Mouse (Mus musculus): ENCODE measurements around the gene Chaf1a.
A peak's percentile ranks its signal among the peaks of the same experiment; 100 is the strongest.
"Not testable (repeated sequence)": the region's sequence is repeated elsewhere in the genome, so short reads cannot be mapped to it uniquely, and the experiment has no call there.

Gene Chaf1a

DNA sequence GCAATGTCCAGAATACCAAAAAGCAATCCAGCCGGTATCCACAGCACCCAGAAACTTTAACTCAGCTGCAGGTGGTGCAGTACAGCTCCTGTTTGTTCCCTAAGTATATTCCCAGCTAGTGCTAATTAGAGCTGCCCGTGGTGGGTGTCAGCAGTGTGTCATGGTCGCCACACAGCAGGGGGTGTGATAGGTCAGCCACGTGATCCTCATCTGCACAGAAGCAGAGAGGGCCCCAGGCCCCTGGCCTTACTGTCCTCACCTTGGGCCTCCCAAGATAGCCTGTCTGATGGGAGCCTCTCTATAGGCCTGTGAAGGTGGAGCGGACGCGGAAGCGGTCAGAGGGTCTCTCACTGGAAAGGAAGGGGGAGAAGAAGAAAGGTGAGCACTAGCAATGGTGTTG, 57.9 kb downstream of the Chaf1a start:
- no peak for DNase-seq

DNA sequence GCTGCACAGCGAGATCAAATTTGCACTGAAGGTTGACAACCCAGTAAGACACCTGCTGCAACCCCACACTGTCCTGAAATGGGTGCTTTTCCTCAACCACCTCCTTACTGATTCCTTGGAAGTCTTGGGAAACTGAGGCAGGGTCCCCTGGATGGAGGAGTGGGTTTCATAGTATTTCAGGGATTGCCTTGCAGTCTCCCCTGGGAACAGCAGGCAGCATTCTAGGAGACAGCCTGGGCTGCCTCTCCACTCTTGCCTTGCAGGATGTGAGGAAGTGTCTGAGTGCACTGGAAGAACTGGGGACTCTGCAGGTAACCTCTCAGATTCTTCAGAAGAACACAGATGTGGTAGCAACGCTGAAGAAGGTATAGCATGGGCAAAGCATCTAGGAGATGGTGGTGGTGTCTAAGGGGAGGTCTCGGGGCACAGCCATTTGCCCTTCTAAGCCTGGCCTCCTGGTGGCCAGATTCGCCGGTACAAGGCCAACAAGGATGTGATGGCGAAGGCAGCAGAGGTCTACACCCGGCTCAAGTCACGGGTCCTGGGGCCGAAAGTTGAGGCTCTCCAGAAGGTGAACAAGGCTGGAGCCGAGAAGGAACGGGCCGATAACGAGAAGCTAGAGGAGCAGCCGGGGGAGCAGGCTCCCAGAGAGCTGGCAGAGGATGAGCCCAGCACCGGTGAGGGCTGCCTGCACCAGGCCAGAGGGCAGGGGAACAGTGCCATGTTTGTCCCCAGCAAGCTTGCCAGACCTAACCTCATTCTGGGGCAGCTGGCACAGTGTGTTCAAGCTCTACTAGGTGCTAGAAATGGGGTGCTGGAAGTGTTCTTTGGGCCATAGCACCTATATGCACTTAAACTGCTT, 58.7 kb downstream of the Chaf1a start:
- no peak for DNase-seq

DNA sequence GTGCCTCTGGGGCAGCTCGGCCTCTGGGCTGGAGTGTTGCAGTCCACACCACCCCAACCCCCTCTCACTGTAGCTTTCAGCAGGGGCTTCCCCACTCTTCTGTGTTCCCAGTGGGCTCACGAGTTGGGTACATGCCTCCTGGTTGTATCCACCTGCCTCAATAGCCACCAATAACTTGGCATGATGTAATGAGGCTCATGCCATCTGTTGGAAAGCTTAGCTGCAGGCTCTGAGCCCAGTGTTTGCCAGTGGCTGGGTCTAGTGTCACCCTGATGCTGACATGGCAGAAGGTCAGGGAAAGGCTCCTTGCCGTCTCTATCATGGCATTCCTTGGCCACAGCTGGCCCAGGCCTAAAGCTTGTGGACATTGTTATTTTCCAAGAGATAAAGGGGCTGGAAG, 60.6 kb downstream of the Chaf1a start:
- DNase-seq: no peak

DNA sequence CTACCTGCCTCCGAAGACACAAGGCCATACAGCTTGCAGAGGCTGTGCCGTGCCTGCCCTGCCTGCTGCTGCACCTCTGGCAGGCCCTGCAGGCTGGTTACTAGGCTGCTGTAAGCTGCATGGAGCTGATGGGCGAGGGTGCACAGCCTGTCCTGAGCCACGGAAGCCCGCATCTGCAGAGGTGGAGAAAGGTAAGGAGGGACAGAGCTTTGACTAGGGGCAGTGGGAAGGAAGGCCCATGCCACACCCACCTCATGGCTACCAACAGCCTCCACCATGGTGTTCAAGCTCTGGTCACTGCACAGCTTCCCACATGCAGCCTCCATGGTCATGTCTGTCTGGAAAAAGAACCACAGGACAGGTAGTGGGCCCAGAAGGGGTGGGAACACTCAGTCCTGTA, 61.9 kb downstream of the Chaf1a start:
- no peak for DNase-seq

DNA sequence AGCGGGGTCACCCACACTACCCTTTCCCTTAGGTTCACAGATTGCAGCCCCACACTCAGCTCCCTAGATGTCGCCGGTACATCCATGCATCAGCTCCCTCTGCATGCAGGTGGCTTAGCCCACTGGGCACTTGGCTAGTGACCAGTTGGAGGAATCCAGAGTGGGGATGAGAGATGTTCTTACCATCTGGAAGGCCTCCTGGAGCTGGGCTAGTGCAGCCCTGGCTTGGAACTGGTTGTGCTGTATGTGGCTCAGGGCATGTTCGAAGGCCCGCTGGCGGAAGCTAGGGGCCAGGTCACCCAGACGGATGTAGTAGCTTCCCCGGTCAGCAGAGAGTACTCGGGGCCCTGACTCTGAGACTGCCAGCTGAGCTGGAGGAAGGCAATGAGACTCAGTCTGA, 62.7 kb downstream of the Chaf1a start:
- no peak for DNase-seq

DNA sequence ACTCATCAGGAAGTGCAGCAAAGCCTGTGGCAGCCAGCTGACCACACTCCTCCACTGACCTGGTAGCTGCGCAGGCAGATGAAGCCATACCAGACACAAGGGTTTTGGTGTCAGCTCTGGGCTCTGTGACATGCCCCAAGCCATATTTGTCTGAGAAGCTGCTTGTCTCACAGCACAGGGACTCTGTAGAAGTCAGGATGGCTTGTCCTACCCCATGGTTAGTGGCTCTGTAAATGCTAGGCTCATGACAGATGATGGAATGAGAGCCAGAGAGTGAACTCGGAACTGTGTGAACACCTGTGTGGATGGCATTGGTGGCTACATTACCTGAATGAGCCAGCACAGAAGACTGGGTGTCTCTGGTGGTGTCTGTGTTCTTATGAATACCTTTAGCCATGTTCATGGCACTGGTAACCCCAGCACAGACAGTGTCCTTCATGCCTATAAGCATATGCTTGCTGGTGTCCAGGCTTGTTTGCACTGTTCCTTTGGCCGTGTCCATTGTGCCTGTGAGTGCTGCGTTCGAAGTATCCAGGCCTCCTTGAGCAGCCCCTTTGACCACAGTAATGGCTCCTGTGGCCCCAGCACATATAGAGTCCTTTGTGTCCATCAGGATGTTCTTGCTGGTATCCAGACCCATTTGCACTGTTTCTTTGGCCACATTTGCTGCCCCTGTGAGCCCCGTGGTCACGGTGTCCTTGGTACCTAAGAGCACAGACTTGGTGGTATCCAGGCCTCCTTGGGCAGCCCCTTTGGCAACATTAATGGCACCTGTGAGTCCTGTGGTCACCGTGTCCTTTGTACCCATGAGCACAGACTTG, 63.4 kb downstream of the Chaf1a start:
- no peak for DNase-seq

DNA sequence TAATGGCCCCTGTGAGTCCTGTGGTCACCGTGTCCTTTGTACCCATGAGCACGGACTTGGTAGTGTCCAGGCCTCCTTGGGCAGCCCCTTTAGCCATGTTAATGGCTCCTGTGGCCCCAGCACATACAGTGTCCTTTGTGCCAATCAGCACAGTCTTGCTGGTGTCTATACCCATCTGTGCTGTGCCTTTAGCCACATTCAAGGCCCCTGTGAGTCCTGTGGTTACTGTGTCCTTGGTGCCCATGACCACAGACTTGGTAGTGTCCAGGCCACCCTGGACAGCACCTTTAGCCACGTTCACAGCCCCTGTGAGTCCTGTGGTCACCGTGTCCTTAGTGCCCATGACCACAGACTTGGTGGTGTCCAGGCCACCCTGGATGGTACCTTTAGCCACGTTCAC, 64.6 kb downstream of the Chaf1a start:
- DNase-seq: not testable (repeated sequence)

DNA sequence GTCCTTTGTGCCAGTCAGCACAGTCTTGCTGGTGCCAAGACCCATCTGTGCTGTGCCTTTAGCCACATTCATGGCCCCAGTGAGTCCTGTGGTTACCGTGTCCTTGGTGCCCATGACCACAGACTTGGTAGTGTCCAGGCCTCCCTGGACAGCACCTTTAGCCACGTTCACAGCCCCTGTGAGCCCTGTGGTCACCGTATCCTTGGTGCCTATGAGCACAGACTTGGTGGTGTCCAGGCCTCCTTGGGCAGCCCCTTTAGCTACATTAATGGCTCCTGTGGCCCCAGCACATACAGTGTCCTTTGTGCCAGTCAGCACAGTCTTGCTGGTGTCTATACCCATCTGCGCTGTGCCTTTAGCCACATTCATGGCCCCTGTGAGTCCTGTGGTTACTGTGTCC, 66.2 kb downstream of the Chaf1a start:
- not testable (repeated sequence) for DNase-seq

DNA sequence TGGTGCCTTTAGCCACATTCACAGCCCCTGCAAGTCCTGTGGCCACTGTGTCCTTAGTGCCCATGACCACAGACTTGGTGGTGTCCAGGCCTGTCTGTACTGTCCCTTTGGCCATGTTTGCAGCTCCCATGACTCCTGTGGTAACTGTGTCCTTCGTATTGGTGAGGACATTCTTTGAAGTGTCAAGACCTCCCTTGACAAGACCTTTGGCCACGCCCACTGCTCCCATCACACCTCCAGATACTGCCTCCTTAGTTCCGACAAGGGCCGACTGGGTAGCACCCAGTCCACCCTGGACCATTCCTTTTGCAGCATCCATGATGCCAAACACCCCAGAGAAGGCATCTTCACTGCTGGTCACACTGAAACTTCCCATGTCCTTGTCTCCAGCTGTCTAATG, 66.7 kb downstream of the Chaf1a start:
- DNase-seq: no peak

DNA sequence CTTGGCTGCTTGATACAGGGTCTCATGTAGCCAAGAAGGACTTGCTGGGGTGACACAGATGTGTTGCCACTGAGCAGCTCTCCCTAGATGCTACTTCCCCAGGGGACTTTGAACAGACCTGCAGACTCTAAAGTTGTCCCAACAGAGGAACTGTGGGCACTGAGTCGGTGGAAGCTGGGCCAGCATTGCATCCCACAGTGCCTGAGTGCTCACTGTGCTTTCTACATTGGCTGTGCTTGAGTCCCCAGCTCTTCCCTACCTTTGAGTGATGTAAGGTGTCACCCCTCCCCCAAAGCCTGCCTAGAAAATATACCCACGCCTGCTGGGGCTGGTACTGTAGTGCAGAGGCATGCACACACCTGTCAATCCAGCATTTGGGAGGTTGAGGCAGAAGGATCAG, 67.5 kb downstream of the Chaf1a start:
- DNase-seq: no peak

DNA sequence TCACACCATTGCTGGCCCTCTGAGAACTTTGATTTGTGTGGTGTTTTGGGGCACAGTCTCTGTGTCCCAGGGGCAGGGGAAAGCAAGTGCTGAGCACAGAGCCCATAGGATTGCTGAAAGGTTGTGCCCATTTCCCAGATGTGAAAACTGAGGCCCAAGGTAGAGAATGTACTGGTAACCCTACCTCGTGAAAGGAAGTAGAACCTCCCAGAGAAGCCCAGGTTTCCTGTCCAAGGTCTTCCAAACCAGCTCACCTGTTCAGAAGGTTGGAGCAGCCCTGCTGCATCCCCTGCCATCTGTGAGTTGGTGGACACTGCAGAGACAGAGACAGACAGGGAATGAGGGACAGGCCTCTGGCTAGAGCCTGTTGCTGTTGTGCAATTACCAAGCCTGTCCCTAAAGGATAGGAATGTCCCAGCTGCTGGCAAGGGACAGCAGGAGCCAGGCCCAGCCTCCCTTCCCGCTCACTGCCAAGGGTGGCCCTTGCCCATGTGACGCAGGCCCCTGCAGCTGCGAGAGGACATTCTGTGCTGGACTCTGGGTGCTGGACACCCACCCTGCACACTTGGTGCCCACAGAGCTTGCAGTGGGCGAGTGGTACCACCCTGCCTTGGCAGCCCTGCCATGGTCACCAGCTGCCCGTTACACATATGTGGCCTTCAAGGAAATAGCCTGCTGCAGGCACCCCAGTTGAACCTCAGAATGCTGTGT, 68.2 kb downstream of the Chaf1a start:
- peak; percentile 69 for DNase-seq

DNA sequence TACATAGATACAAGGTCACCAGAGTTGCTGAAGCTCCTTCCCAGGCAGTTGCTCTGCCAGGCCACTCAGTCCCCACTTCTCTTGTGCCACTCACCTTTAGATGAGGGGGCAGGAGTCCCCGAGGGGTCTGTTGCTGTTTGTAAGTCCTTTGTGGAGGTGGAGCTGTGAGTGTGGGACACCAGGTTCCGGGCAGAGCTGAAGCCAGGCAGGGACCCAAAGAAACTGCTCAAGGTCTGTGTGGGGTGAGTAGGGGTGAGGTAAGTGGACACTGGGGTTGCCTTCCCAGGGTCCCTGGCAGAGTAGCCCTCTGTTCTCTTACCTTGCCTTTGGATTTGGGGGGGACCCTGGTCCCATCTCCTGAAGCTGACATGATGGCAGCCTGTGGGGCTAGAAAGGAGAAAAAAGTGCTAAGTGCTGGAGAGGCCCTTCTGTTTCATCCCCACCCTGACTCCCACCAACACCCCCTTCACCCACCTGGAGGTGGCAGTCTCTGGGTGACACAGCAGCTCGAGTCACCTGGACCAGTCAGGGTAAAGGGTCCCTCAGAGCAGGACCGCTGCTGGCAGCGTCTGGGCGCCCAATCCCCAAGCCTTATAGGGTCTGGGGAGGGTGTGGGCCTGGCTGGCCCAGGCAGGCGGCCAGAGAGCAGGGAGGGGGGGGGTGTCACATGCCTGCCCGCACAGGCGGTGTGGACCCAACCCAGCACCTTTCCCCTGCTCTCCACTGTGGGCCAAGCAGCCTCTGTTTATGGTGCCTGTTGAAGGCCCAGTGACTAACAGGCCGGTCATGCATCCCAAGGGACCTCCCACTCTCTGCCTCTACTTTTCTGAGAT, 69.2 kb downstream of the Chaf1a start, which contains the start of gene Plin4:
Gene Plin4 (minus strand): TSS at position 585 of the 833 bp plus-strand sequence.
- DNase-seq: no peak

DNA sequence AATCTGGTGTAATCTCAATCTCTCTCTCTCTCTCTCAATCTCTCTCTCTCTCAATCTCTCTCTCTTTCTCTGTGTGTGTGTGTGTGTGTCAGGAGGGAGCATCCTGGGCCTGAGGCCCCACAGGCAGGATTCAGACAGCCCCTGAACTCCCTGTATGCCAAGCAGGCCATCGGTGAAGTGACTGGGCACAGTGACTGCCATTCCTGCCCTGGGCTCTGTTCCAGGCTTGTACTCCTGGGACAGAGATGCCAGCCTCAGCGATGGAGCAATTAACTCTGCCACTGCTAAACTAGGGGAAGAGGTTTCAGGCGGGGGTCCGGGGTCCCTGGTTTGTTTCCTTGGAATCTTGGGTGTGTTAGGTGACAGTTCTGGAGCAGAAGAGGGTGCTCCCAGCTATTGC, 70.3 kb downstream of the Chaf1a start:
- DNase-seq: no peak

DNA sequence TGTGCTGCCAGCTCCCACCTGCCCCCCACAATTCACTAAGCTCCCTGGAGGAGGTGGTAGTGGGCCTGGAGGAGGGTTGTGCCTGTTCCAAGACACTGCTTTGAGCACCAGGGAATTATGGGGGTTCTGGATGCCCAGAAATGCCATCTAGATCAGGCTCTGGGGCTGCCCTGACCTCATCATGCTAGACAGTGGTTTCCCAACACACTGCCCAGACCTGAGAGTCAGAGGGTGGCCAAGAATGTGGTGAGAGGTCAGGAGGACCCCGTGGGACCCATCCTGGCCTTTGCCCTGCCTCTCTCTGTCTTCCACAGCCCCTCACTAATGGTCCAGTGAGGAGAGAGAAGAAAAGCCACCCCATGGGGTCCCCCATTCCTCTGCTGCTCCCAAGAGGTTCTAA, 70.8 kb downstream of the Chaf1a start:
- no peak for DNase-seq

DNA sequence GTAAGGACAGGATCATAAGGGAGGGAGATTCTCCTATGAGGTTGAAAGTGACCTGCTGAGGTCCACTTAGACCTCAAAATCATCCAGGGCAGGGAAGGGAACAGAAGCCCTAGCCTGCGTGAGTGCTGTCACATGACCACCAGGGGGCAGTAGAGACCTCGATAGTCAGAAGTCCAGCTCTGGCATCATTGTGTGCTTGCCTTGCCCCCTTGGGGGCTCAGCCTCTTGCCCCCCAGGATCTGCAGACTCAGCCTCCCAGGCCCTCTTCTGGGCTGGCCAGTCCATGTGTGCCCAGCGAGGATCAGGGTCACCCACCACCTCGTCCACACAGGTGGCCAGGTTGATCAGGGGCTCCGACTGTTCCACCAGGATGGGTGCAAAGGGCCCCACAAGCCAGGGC, 71.6 kb downstream of the Chaf1a start:
- peak; percentile 75 for DNase-seq

DNA sequence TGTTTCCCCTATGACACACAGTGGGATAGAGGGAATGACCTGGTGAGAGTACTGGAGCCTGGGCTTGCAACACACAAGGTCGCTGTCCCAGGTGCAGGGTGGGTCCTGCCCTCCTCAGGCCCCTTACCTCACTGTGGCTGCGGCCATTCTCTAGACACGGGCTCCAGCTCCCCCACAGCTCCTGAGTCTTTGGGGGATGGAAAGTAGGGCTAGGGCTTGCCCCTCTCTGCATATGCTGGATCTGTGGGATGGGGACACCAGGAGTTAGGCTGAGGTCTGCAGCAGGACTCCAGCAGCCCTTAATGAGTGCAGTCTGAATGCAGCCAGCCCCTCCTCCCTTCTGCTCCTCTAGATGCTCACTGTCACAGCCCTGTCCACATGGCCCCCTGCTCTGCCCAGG, 72.5 kb downstream of the Chaf1a start:
- DNase-seq: peak; percentile 1

DNA sequence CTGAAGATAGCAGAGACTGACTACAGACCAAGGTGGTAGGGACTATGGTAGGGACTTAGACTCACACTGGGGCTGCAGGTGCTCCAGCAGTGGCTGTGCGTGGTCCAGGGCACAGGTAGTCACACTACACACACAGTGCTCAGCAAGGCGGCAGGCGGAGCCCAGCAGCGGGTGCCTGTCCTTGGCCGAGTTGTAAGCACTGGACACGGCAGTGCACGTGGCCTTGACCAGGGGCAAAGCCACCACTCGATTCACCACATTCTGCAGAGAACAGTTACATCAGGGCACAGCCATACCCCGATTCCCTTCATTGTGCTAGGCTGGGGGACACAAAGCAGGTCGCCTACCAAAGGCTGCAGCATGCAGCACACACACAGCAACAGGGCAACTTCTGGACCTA, 76.0 kb downstream of the Chaf1a start:
- no peak for DNase-seq

DNA sequence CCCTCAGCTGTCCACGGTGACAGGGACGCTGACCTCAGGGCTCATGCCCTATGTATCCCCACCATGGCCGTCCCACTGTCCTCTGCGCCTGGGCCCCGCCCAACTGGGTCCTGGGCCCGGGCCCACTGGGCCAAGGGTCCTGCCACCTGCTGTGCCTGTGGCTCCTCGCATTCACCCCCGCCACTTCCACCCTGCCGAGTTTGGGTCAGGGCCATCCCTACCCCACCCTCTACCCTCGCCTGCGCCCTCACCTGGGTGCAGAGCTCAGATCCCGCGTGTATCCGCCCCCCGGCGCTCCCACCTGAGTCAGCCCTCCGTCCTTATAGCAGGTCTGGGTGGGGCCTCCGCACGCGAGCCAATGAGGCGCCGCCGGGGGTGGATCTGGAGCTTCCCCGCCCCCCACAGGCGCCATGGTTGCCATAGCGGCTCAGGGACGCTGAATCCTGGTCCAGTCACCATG, 77.0 kb downstream of the Chaf1a start, which contains the start of gene Plin5:
Gene Plin5 (minus strand): TSS at position 346 of the 460 bp plus-strand sequence.
- peak; percentile 70 for DNase-seq

DNA sequence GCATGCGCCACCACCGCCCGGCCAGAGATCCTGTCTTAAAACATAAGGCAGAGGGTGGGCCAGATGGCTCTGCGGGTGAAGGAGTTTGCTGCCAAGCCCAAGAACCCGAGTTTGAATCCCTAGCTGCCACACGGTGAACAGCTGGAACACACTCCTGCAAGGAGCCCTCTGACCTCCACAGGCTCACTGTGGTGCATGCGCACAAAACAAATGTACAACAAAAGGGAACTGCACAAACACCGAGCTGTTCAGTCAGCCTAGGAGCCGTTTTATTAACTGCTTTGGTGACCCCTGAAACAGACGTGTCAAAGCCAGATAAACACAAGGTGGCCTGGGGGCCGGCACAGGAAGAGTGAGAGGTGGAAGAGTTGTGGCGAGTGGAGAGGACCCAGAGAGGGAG, 79.2 kb downstream of the Chaf1a start:
- DNase-seq: no peak

DNA sequence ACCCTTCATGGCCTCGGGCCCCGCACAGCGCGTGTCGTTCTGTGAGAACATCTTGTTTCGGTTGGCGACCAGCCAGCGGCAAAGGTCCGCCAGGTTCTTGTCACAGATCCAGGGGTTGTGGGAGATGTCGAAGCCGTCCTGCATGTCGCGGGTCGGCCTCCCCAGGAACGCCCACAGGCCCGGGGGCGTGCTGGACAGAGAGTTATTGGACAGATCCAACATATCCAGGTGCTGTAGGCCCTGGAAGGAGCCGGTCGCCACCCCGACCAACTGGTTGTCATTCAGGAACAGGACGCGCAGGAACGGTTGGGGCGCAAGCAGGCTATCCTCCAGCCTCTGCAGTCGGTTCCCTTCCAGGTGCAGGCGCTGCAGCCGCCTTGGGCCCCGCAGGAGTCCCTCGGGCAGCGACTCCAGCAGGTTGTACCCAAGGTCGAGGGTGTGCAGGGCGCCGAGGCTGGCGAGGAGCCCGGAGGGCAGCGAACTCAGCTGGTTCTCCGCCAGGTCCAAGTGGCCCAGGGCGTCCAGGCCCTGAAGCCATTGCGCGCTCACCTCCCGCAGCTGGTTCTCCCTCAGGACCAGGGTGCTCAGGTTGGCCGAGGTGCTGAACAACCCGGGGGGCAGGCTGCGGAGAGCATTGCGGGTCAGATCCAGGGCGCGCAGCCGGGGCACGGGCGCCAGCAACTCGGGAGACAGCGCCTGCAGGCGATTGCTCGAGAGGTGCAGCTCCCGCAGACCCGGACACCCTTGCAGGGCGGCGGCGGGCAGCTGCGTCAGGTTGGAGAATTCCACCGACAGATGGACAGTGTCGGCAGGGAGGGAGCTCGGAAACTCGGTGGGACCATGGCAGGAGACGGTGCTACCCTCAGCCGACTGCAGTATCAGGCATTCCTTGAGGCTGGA, 80.0 kb downstream of the Chaf1a start:
- peak; percentile 51 for DNase-seq

DNA sequence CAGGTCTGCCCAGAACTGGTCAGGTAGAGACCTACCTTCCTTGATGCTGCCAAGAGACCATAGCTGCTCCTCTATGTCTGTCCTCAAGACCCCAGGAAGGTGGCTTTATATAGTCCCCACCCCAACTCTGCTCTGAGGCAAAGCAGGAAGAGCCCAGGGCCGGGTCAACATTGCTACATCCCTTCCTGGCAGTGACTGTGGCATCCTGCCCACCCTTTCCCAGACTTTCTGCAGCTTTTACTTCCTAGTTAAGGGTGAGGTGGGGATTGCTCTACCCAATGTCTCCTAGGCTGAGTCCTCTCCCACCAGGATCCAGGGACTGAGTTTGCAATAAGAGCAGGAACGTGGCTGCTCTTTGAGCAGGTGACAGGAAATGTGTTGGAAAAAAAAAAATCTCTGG, 81.6 kb downstream of the Chaf1a start, which contains the start of gene Lrg1:
Gene Lrg1 (minus strand): TSS at position 176 of the 400 bp plus-strand sequence.
- DNase-seq: peak; percentile 45
